Mouse (Mus musculus) T-cell, adult 2 months (primary cell): ENCODE data around the gene Tprkb.
"Not testable (repeated sequence)": the region's sequence is repeated elsewhere in the genome, so short reads cannot be mapped to it uniquely, and the experiment has no call there.

Experiments
- DNase-seq: peaks from one replicate; pipeline ENCODE4 v3.0.0; 2022; ENCODE audit warnings: low spot score

Gene Tprkb

DNA sequence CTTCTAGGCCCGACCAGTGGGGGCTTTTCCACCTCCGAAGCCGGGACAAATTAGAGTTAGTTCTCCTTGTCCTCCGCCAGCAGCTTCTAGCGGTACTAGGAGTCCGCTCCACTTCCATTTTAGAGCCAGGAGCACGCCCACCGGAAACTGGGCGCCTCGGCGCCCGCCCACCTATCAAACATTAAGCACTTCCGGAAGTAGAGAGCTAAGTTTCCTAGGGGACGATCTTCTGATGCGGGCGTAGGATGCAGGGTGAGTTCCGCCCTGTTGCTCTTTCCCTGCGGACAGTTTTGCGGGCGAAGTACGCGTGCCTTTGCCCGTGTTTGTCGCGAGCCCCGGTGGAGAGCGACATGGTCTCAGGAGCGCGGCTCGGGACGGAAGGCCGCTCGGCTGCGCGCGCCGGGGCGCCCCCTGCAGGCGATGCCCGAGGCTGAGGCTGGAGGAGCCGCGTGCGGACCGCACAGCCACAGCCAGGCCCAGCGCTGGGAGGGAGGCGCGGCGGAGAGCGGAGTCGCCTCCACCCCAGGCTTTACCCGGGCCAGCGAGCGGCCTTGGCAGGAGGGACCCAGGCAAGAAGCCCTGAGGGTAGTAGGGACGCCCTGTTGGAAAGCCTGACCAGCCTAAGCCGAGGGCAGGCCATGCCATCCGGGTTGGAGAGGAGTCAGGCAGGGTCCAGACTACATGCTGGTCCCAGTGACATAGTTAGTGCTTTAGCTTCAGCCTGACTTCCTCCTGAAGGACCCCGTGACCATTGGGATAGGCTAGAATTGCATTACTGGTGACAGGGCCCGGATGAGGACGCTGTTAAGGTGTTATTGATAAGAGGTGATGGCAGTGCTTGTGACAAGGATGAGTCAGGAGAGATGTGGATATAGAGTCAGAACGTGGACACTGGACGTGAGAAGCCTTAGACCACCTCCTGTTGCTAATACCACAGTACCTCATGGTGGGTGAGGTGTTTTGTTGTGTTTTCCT lies 4.2 kb downstream of the Tprkb start, which contains the start of gene Nat8f1:
Gene Nat8f1 (minus strand): TSS at position 149 of the 975 bp plus-strand sequence.
- peak; percentile 89 for DNase-seq

DNA sequence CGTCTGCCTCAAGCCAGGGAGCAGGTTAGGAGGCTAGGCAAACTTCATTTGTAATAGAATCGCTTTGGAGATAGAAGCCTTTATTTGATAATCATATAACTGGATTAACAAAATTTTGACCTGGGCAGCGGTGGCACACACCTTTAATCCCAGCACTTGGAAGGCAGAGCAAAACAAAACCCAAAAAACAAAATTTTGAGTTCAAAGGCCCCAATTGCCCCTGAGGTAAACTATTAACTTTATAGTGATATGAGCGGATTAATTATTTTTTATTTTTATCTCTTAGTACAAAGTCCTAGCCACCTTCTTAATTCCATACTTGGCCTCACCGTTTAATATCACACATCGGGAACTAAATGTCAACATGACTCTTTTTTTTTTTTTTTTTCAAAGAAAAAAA lies 4.9 kb downstream of the Tprkb start:
- no peak for DNase-seq

DNA sequence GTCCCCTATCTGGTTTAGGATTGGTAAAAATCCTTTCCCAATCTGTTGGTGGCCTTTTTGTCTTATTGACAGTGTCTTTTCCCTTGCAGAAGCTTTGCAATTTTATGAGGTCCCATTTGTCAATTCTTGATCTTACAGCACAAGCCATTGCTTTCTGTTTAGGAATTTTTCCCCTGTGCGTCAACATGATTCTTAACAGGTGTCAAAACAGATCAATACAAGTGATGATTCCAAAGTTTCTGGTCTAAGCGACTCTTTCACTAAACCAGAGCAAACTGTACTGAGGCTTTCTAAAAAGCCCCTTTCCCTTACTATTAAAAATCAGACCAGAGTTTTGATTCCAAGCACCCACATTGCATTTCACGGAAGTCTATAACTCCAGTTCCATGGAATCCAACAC lies 6.7 kb downstream of the Tprkb start:
- not testable (repeated sequence) for DNase-seq

DNA sequence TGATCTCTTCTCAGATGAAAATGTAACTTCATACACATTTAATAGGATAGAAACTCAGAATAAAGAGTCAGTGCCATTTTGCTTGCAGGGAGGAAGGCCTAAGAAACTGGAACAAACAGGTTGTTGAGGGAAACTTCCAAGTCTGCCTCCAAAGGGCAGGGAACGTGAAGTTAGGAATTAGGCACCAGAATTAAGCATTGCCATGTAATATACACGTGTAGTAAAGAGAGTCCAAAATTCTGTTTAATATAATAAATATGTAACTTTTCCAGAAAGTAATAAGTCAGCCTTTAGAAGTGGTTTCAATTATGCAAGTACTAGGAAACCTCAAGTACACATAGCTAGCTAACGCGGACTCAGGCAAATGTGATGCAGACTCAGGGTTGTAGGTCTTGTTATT lies 7.7 kb downstream of the Tprkb start:
- no peak for DNase-seq

DNA sequence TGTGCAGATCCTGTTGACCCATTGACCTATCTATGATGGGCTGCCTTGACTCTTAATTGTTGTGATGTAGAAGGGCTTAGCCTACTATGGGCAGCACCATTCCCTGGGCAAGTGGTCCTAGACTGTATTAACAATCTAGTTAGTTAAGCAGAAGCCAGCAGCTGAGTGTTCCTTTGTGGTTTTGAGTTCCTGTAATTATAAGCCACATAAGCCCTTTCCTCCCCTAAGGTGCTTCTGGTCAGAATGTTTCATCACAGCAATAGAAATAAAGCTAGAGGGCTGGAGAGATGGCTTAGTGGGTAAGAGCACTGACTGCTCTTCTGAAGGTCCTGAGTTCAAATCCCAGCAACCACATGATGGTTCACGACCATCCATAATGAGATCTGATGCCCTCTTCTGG lies 12.0 kb downstream of the Tprkb start:
- DNase-seq: no peak

DNA sequence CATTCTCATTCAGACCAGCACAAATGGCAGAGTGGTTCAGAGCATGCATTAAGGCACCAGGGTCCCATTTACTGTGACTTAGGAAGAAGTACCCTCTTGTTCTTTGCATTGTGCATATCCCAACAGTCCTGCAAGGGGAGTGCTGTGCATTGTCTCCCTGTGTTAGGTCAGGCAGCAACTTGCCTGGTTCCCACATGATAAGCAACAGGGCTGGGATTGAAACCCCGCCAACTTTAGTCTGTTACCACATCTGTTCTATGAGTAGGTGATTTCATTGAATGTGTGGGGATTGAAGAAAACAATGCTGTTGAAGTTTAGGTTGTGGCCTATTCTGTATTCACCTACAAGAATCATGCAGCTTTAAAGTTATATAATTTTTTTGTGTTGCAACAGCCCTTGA lies 15.0 kb downstream of the Tprkb start:
- no peak for DNase-seq

DNA sequence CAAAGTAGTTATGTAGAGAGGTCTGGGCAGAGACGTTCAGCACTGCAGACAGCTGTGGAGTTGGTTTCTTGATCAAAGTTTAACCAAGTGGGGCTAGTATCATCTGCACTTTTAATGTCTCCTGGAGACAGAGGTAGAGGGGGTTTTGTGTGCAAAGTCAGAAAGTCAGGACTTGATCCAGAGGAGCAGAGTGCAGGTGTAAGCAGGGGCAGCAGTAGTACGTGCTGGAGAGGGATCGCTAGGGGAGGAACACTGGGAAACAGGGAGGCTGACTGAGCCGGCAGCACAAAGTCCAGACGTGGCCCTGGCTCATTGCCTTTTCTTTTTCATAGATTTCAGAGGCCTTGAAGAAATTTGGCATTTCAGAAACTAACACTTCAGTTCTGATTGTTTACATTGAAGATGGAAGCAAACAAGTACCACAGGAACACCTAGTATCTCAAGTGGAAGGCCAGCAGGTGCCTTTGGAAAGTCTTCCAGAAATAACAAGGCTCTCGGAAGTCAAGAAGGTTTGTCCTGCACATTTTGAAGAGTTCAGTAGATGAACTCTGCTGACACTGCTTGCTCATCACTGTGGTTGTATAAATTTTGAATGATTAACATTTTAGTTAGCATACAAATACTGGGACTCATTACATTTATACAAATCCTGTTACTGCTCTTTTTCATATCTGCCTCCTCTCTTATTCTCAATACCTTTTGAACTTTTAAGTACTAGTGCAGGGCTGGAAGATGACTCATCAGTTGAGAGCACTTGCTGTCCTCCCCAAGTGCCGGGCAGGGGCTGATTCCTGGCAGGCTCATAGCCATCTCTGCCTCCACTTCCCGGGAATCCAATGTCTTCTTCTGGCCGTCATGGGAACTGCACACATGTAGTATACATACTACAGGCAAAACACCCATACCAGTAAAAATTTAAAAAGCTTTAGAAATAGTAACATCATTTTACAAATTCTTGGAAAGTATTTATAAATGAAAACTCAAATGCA lies 16.1 kb downstream of the Tprkb start:
- DNase-seq: no peak

DNA sequence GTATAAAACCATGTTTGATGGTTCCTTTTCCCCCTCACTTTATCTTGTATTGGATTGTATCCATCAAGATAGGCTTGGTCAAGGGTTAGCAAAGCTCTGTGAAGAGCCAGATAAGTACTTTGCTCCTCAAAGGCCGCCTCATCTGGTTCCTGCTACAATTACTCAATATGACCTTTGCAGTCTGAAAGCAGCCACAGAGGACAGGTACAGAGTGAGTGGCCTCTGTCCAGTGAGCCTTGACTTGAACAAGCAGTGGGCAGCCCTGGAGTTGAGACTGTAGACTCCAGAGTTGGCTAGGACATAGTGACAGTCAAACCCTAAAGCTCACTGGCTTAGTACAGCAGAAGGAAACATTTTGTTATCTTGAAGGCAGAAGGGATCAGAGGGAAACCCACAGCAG lies 17.6 kb downstream of the Tprkb start:
- DNase-seq: no peak

DNA sequence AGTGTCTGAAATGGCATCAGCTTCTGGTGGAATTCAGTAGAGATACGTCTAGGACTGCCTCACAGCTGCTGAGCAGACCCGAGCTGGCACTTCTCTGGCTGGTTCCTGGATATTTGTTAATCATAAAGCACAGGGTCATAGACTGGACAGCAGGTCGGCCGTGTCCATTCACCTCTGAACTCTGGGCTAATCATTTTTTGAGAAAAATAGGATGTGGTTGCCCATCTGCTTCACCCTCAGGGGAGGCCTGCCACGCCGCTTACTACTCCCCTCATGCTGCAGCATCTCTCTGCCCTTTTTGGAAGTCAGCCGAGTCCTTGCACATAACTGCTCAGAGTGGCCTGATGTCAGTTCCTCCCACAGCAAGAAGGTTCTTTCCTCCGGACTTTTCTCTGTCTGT lies 22.4 kb downstream of the Tprkb start:
- no peak for DNase-seq

DNA sequence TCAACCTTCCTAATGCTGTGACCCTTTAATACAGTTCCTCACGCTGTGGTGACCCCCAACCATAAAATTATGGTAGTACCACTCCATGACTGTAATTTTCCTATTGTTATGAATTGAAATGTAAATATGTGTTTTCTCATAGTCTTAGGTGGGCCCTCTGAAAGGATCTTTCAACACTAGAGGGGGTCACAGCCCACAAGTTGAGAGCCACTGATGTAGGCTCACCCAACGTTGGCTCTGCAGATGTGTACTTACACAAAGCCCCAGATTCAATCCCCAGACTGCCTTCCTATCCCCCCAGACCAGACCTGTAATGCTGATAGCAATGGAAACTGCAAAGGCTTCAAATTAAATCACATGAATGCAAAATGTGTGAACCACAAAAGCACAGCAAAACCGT lies 24.0 kb downstream of the Tprkb start:
- DNase-seq: no peak

DNA sequence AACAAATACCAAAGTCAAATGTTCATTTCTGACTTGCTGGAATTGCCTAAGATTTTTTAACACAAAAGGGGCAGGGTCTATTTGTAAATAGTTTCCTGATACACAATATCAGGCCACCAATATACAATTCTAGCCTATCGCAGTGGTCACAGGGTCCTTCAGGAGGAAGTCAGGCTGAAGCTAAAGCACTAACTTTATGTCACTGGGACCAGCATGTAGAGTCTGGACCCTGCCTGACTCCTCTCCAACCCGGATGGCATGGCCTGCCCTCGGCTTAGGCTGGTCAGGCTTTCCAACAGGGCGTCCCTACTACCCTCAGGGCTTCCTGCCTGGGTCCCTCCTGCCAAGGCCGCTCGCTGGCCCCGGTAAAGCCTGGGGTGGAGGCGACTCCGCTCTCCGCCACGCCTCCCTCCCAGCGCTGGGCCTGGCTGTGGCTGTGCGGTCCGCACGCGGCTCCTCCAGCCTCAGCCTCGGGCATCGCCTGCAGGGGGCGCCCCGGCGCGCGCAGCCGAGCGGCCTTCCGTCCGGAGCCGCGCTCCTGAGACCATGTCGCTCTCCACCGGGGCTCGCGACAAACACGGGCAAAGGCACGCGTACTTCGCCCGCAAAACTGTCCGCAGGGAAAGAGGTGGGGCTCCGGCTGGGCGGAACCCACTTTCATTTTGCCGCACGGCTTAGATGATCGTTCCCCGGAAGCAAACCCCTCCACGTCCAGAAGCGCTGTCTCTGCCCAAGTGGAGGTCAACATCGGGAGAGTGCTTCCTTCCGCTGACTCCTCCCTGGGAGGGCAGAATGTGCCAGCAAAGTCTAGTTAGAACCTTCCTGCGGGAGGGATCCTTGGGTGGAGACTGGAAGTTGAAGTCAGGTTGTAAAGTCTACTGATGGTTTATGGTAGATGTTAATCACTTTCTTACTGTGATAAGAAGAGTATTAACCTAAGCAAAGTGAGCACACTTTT lies 25.1 kb downstream of the Tprkb start:
- DNase-seq: peak; percentile 79

DNA sequence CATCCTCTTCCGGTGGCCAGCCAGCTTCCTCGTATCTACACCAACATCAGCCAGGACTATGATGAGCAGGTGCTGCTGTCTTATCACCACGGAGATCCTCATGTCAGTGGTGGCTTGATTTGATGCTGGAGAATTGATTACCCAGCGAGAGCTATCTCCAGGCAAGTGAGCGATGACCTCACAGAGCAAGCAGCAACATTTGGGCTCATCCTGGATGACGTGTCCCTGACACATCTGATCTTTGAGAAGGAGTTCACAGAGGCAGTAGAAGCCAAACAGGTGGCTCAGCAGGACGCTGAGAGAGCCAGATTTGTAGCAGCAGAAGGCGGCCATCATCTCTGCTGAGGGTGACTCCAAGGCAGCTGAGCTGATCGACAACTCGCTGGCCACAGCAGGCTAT lies 27.0 kb downstream of the Tprkb start:
- no peak for DNase-seq

DNA sequence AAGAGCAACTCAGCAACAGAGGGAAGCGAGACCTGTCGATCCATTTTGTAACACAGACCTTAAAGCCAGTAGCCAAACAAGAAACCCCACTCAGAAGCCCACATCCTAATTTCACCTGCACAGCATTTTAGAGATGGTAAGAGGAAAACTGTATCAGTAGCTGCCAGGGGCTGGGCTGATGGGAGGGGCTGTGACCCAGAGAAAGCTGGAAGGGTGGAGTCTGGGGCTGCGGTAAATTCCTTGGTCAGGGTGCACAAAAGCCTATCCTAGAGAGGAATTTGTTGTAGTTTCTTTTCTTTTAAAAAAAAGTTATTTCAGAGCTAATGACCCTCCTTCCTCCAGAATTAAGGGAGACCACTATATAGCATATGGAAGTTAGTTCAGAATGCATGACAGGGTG lies 30.8 kb downstream of the Tprkb start:
- no peak for DNase-seq

DNA sequence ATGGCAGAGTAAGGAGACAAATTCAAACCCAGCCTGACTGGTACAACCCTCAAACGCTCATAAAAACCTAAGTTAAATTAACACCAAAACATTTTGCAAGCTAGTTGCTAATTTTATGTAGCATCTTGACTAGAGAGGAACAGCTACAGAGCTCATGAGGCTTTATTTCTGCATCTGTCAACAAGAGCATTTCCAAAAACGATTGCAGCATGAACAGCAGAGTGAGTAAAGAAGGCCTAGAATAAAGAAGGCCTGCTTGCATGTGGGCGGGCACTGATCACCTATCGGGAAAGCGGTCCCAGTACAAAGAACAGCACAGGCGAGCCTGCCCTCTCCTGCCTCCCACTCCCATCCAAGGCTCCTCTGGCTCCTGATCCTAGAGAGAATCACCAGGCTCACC lies 36.9 kb downstream of the Tprkb start:
- DNase-seq: no peak

DNA sequence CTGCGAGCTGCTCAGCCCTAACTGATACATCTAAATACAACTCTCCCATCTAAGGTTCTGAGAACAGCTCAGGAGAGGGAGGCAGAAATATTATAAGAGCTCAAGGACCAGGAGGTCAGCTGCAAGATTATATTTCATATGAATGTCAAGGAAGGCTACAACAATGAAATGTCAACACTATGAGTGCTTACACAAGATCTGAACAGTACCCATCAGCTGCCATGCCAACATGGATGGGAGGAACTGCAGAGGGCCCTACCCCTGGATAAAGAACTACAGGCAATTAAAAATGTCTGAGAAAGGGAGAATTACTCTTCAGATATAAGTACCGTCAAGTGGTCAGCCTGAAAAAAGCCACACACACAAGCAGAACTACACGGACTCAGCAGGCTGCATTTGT lies 45.9 kb downstream of the Tprkb start:
- no peak for DNase-seq

DNA sequence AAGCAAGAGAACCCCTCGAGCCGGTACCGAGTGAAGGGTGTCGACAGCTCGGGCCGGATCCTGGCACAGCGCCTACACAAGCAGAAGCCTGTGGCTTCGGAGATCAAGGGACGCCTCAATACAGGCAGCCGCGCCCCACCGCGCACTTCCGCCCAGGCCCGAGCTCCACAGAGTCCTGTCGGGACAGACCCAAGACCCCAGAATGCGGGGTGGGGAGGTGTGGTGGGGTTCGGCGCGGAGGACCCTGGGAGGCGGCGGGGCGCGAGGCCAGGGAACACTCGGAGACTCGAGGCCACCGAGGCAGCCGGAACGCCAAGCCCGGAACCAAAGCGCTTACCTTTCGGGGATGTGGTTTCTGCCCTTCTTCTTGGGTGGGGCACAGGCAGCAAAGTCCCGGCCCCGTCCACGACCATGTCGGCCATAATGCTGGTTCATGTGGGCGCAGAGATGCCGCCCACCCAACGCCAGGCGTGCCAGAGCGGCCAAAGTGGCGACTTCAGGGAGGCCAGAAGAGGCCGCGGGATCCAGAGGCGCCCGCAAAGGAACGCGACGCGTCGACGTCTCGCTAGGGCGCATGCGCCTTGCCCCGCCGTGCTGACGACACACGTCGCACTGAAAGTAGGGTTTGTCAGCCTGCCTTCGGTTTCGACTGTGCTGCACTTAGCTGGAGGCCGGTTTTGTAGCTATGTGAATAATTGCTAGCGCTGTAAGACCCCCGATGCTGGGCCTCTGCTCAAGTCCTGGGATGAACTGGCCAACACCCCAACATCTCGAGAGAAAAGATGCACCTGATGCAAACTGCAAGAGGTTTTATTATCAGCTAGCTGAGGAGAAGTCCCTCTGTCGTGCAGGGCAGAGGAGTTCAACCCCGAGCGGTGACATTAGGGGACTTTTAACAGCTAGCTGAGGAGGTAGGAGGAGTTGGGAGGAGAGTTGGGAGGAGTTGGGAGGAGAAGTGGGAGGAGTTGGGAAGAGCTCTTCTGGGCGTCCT lies 49.7 kb downstream of the Tprkb start, which contains the start of gene Dusp11:
Gene Dusp11 (minus strand): TSS at position 567 of the 991 bp plus-strand sequence.
- DNase-seq: peak; percentile 91

DNA sequence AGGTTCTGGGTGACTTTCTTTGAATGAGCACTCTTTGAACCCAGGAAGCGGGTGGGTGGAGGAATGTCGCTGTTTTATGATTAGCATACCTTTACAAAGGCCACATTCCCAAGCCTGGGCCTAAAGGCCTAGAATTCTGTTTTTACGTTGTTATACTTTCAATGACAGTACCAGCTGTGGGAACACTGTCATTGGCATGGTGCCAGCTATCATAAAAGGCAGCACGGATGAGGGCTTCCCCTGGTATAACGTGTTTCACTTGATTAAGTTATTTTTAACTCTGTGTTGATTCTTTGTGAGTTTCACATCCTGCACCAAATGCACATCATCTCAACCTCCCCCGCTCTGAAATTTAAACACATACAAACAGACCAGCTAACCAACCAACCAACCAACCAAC lies 54.4 kb downstream of the Tprkb start:
- peak; percentile 73 for DNase-seq

DNA sequence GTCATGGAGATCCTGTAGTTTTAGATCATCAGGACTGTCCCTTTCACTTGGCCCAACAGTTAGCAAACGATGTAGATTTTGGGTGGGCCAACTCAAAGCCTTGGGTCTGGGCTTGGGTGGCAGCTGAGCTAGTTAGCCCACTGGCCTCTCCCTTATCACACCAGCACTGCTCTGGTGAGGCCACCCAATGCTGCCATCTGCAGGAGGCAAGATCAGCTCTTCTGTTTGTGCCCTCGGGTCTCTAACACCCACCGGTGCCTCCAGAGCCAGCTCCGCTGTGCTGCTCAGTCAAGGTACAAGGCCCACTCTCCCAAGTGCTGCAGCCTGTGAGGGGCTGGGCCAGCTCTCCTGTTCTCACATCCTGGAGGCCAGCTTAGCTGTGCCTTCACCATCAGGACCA lies 55.0 kb downstream of the Tprkb start:
- peak; percentile 42 for DNase-seq

DNA sequence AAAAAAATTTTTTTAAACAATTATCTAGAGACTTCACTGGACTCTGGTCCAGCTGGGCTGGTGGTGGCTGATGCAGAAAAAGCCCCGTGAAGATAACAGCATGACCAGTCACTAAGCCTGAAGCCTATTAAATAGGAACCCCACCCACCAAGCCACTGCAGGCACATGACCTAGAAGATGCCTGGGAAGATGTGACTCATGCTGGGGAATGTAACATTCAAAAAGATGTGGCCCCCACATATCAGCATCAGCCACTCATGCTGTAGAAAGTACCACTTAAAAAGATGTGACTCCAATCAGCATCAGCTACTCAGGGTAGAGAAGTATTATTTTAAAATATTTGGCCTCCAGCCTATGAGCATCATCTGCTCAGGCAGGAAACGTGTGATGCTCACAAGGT lies 58.2 kb downstream of the Tprkb start:
- no peak for DNase-seq

DNA sequence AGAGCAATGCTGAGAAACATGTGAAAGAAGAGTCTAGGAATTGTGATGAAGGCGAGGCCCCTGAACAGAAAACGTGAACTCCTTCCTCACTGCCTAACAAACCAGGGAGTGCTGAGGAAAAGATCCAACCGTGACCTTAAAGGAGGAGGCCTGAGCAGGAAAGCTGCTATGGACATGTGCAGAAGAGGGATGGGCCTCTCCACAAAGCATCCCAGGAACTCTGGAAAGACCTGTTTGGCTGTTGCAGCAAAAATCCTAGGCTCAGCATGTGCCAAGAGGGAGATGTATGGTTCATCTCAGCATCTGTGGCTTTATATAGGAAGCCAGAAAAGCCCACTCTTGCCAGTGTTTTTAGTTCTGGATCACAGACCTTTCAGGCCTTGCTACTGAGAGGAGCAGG lies 61.0 kb downstream of the Tprkb start:
- no peak for DNase-seq
